Mouse (Mus musculus) lung, postnatal 0 days (tissue): ENCODE results near the gene Gdpd2.

ENCODE experiments used
- CTCF ChIP-seq: IDR thresholded peaks from 2 replicates; pipeline ENCODE4 v1.5.1; 2016; ENCODE audit warnings: antibody characterized with exemption, mild to moderate bottlenecking
- EP300 ChIP-seq: IDR thresholded peaks from 2 replicates; pipeline ENCODE4 v1.6.1; 2016; ENCODE audit warnings: antibody characterized with exemption, mild to moderate bottlenecking, control low read depth

DNA sequence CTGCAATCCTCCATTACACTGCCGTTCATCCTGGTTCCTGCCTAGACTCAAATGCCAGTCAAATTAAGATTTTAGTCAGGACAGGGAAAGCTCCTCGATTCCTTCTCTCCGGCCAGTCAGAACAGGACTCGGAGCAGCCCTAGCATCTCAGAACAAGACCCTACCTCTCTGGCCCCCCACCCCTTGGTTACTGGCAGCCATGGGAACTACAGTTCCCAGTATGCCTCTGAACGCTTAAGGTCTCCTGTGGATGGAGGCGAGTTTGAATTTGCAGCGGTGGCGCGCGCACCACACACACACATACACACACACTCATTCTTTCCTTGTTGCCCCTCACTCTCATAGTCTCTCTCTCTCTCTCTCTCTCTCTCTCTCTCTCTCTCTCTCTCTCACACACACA lies 9.8 kb downstream of the Gdpd2 start:
- no peak for TF ChIP-seq CTCF
- no peak for TF ChIP-seq EP300
